Mouse (Mus musculus) intestine, postnatal 0 days (tissue): ENCODE measurements around the gene Ccdc8. TPM values are rescaled to one million over a fixed set of nuclear protein-coding genes. Genes with fewer than 3 reads are reported as not detected.
"Not testable (repeated sequence)": the region's sequence is repeated elsewhere in the genome, so short reads cannot be mapped to it uniquely, and the experiment has no call there.

Experiments used
- ATAC-seq: fragments of 200-750 bp; cut with Nextera tagmentation; 2 replicates; pipeline ENCODE4 v1.8.0; 2017; ENCODE audit warnings: mild to moderate bottlenecking, moderate TSS enrichment, moderate library complexity
- H3K27ac ChIP-seq: fragments of 300-500 bp; sonication (generic); 2 replicates; pipeline ENCODE4 v1.5.1; 2014; ENCODE audit warnings: mild to moderate bottlenecking, low read depth, low read length, moderate library complexity
- H3K27me3 ChIP-seq: fragments of 300-500 bp; sonication (generic); replicated peaks from 2 replicates; pipeline ENCODE4 v1.6.1; 2014; ENCODE audit warnings: low read length, mixed read lengths; ENCODE audit not compliant: control insufficient read depth, insufficient read depth
- H3K36me3 ChIP-seq: fragments of 300-500 bp; sonication (generic); 2 replicates; pipeline ENCODE4 v1.6.1; 2014; ENCODE audit warnings: mild to moderate bottlenecking, moderate library complexity; ENCODE audit not compliant: control insufficient read depth, insufficient read depth
- H3K4me1 ChIP-seq: fragments of 300-500 bp; sonication (generic); replicated peaks from 2 replicates; pipeline ENCODE4 v1.6.1; 2014; ENCODE audit warnings: antibody characterized with exemption, low read length, mixed read lengths; ENCODE audit not compliant: control insufficient read depth, insufficient read depth
- H3K4me2 ChIP-seq: fragments of 300-500 bp; sonication (generic); replicated peaks from 2 replicates; pipeline ENCODE4 v1.6.1; 2014; ENCODE audit warnings: low read depth, mild to moderate bottlenecking, moderate library complexity
- H3K4me3 ChIP-seq: fragments of 300-500 bp; sonication (generic); 2 replicates; pipeline ENCODE4 v1.5.1; 2014; ENCODE audit warnings: low read depth, low read length
- H3K9ac ChIP-seq: fragments of 300-500 bp; sonication (generic); 2 replicates; pipeline ENCODE4 v1.6.1; 2014; ENCODE audit warnings: mild to moderate bottlenecking, low read depth, low read length
- H3K9me3 ChIP-seq: fragments of 300-500 bp; sonication (generic); 2 replicates; pipeline ENCODE4 v1.6.1; 2016; ENCODE audit warnings: mixed run types; ENCODE audit not compliant: control insufficient read depth
- CTCF ChIP-seq: sonication (generic); IDR thresholded peaks from 2 replicates; pipeline ENCODE4 v1.5.1; 2016; ENCODE audit warnings: low read depth, mild to moderate bottlenecking, control low read depth, antibody characterized with exemption, moderate library complexity
- WGBS: fragments of 180-500 bp; shearing (Covaris S2); extraction: QIAGEN DNeasy Blood & Tissue Kit; methylation state at CpG from one replicate; pipeline ENCODE4 v1.1.7; 2014; 5-methylcytosine and 5-hydroxymethylcytosine counted together
- polyA plus RNA-seq: library from polyadenylated mRNA; unstranded; fragments of >200 nt; fragmentation: Nextera tagmentation; extraction: Ambion mirVana; gene quantifications from 2 replicates; pipeline ENCODE4 v1.2.1, GENCODE M21; 2015

Ccdc8 gene
- polyA plus RNA-seq, 1 experiment from 2014 or later: 3.6 TPM

GRCm38 (mm10) chr7:16947349-16947895 is 45.1 kb upstream of the Ccdc8 start:
- Histone ChIP-seq H3K27ac (no peak overlapping the region), H3K4me1 (peaks cover 13% of the 10 kb centered on the region; the same call in 1 of the 2 replicates), H3K4me2 (peak overlapping the region; percentile 78), H3K9me3 (no peaks in the 10 kb centered on the region), H3K9ac (no peak overlapping the region), H3K36me3 (no peaks in the 10 kb centered on the region), H3K27me3 (peaks cover 54% of the 10 kb centered on the region), H3K4me3 (peak overlapping the region; percentile 35)
- TF ChIP-seq CTCF: no peak
- whole genome bisulfite sequencing: 27% methylated on average over 21 of the region's 22 CpGs
- ATAC-seq: no peak

GRCm38 (mm10) chr7:16947959-16948361 is 44.5 kb upstream of the Ccdc8 start:
- no peak for ATAC-seq

GRCm38 (mm10) chr7:16948923-16949458 is 43.5 kb upstream of the Ccdc8 start:
- no peak for ATAC-seq
- peaks cover 54% of the 10 kb centered on the region for H3K27me3 ChIP-seq
- WGBS: 75% methylated on average over 8 of the region's 8 CpGs
- H3K4me3 ChIP-seq: no peak overlapping the region
- TF ChIP-seq CTCF: no peak
- no peak overlapping the region for H3K27ac ChIP-seq
- H3K4me2 ChIP-seq: no peak overlapping the region
- H3K9ac ChIP-seq: no peak overlapping the region
- H3K9me3 ChIP-seq: no peaks in the 10 kb centered on the region
- peaks cover 13% of the 10 kb centered on the region; the same call in 1 of the 2 replicates for H3K4me1 ChIP-seq
- no peaks in the 10 kb centered on the region for H3K36me3 ChIP-seq

More at GRCm38 (mm10) chr7:16947959-16948361, 44.5 kb upstream of the Ccdc8 start:
- no peak for TF ChIP-seq CTCF
- Histone ChIP-seq H3K9me3 (no peaks in the 10 kb centered on the region), H3K9ac (no peak overlapping the region), H3K4me3 (no peak overlapping the region), H3K27me3 (peaks cover 54% of the 10 kb centered on the region), H3K4me1 (peaks cover 13% of the 10 kb centered on the region; the same call in 1 of the 2 replicates), H3K27ac (no peak overlapping the region), H3K4me2 (peak overlapping the region; percentile 78), H3K36me3 (no peaks in the 10 kb centered on the region)
- 22% methylated on average over 4 of the region's 4 CpGs for WGBS

GRCm38 (mm10) chr7:16949908-16950841 is 42.3 kb upstream of the Ccdc8 start:
- peak; percentile 97 for TF ChIP-seq CTCF
- Histone ChIP-seq H3K27ac (no peak overlapping the region), H3K4me3 (peak overlapping the region; percentile 12; the same call in 1 of the 2 replicates), H3K27me3 (peaks cover 44% of the 10 kb centered on the region), H3K4me2 (peak overlapping the region; percentile 60), H3K9me3 (no peaks in the 10 kb centered on the region), H3K36me3 (no peaks in the 10 kb centered on the region), H3K9ac (no peak overlapping the region), H3K4me1 (peaks cover 10% of the 10 kb centered on the region; the same call in 1 of the 2 replicates)
- peak; percentile 52 for ATAC-seq
- 10% methylated on average over 29 of the region's 29 CpGs for WGBS

GRCm38 (mm10) chr7:16950861-16951635 is 41.5 kb upstream of the Ccdc8 start:
- H3K36me3 ChIP-seq: no peaks in the 10 kb centered on the region
- WGBS: 25% methylated on average over 18 of the region's 18 CpGs
- H3K9me3 ChIP-seq: no peaks in the 10 kb centered on the region
- peaks cover 35% of the 10 kb centered on the region for H3K27me3 ChIP-seq
- no peak overlapping the region for H3K4me3 ChIP-seq
- H3K4me1 ChIP-seq: peaks cover 10% of the 10 kb centered on the region; the same call in 1 of the 2 replicates
- peak; percentile 86 for TF ChIP-seq CTCF
- peak; percentile 71 for ATAC-seq
- 0 out of 2 replicates have a peak overlapping the region, but pooled peaks have one; percentile 7 for H3K4me2 ChIP-seq
- H3K9ac ChIP-seq: no peak overlapping the region
- no peak overlapping the region for H3K27ac ChIP-seq

- WGBS: 55% methylated on average over 2 of the region's 2 CpGs
Measured at GRCm38 (mm10) chr7:16953776-16954175, 38.7 kb upstream of the Ccdc8 start.

More at GRCm38 (mm10) chr7:16953776-16954175, 38.7 kb upstream of the Ccdc8 start:
- H3K27ac ChIP-seq, H3K9me3 ChIP-seq, H3K4me2 ChIP-seq, H3K36me3 ChIP-seq, ATAC-seq, H3K9ac ChIP-seq, H3K27me3 ChIP-seq, H3K4me1 ChIP-seq, H3K4me3 ChIP-seq: not testable (repeated sequence)
